Mouse (Mus musculus) kidney, adult 2 months (tissue): Measurements from ENCODE around the gene Cip2a.

Experiments used
- CTCF ChIP-seq: fragments of 200-500 bp; conservative IDR thresholded peaks from 2 replicates; pipeline ENCODE4 v1.5.1; 2011; ENCODE audit warnings: low read depth, mild to moderate bottlenecking, control low read depth, low read length, moderate library complexity, mixed read lengths; ENCODE audit not compliant: insufficient read depth, insufficient read length
- POLR2A ChIP-seq: fragments of 200-500 bp; IDR thresholded peaks from one replicate; pipeline ENCODE4 v1.6.1; 2011; ENCODE audit warnings: low read depth, low read length, control low read depth

DNA sequence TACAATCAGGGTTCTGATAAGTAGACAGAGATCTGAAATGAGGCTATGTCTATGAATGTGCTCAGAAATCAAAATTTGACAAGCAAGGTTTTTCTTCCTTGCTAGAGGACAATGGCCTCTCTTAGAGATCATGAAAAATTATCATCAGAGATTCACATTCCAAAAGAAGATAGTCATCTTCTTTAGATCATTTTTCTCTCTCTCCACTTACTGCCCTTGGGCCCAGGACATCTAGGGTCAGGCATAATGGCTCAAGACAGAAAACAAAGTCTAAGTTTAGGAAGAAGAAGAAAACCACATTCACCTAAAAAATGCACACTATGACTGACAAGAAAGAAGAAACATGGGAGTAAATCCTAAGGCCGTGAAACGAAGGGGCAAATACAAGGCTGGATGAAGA lies 21.0 kb upstream of the Cip2a start:
- TF ChIP-seq POLR2A (no peak), CTCF (no peak)
